Mouse (Mus musculus) cortical plate, adult 2 months (tissue): Measurements from ENCODE around the gene Gm28372.

Source experiments
- CTCF ChIP-seq: fragments of 200-500 bp; IDR thresholded peaks from 2 replicates; pipeline ENCODE4 v1.5.1; 2011; ENCODE audit warnings: mild to moderate bottlenecking, control low read depth, low read length; ENCODE audit not compliant: insufficient read depth; ENCODE audit errors: extremely low read depth
- POLR2A ChIP-seq: fragments of 200-500 bp; IDR thresholded peaks from 2 replicates; pipeline ENCODE4 v1.6.1; 2011; ENCODE audit warnings: mild to moderate bottlenecking, low read length, control low read depth; ENCODE audit not compliant: insufficient read depth; ENCODE audit errors: extremely low read depth

DNA sequence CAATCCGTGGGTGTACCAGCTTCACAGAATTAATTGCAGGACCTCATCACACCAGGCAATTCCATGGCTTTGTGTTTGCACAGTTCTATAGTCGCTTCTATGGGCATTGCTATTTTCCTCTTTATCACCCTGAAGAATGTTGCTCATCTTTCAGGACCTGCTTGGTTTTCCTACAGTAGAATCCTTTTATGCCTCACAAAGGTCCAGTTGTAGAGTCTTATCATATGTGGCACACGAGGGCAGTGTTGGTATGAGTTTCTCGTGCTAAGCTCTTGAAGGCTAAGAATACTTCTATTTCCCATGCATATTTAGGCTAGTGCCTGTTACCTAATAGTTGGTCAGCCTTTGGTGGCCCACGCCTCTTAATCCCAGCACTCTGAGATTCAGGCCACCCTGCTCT lies 20.1 kb downstream of the Gm28372 start:
- TF ChIP-seq CTCF, result no peak
- TF ChIP-seq POLR2A, result no peak
